Mouse (Mus musculus) lung, postnatal 25 days (tissue): ENCODE results near the gene Syngr3.

Experiments used
- DNase-seq: peaks from one replicate; pipeline ENCODE4 v3.0.0; 2022; ENCODE audit warnings: low spot score

Syngr3 gene

GRCm38 (mm10) chr17:24644875-24645721, 44.7 kb downstream of the Syngr3 start:
- DNase-seq, result peak; percentile 80

GRCm38 (mm10) chr17:24644030-24644715, 45.6 kb downstream of the Syngr3 start:
- peak; percentile 68 for DNase-seq

GRCm38 (mm10) chr17:24642791-24643343, 46.9 kb downstream of the Syngr3 start:
- no peak for DNase-seq

DNA sequence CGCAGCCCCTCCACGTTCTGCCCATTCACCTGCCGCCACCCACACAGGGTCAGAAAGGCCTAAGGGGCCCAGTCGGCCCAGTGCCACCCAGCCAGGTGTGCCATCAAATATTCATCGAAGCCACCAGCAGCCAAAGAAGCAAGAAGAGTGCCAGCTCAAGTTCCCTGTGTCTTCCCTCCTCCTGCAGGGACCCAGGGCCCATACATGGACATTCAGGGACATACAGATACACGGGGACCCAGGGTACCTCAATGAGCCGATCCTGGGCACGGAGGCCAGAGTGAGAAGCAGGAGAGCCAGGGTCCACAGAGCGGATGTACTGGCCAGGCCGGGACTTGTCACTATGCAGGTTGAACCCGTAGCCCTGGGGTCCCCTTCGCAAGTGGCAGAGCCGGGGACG, 47.8 kb downstream of the Syngr3 start:
- DNase-seq, result no peak

DNA sequence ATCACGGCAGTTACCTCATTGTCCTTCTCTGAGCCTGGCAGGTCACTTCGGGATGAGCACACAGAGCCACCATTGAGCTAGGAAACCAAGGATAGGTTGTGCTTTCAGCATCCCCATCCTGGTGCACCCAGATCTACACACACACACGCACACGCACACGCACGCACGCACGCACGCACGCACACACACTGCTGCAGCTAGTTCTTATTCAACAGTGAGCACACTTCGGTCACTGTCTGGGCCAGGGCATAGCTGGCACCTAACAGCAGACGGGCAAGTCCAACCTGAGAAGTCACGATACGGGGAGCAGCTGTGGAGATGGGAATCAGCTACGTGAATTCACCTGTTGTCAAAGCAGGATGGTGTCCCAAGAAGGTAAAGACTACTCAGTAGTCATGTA, 49.2 kb downstream of the Syngr3 start:
- DNase-seq, result no peak

DNA sequence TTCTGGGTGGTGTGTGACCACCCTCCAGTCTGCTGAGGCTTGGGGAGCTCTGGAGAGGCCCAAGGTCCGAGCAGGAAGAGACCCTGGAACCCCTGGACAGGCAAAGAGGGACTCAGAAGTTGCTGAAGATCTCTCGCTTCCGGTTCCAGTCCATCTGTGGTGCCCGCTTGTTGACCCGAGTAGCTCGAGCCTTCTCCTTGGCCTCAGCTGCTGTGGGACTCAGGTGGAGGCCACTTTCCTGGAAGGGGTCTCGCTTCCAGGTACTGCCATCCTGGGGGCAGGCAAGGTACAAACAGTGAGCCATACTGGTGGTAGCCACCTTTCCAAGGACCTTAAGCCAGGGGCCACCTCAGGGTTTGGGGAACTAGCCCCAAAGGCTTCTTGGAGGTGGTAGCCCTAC, 49.6 kb downstream of the Syngr3 start:
- DNase-seq, result no peak

GRCm38 (mm10) chr17:24639571-24639988, 50.2 kb downstream of the Syngr3 start:
- DNase-seq, result no peak

GRCm38 (mm10) chr17:24638840-24639239, 50.9 kb downstream of the Syngr3 start:
- peak; percentile 67 for DNase-seq

DNA sequence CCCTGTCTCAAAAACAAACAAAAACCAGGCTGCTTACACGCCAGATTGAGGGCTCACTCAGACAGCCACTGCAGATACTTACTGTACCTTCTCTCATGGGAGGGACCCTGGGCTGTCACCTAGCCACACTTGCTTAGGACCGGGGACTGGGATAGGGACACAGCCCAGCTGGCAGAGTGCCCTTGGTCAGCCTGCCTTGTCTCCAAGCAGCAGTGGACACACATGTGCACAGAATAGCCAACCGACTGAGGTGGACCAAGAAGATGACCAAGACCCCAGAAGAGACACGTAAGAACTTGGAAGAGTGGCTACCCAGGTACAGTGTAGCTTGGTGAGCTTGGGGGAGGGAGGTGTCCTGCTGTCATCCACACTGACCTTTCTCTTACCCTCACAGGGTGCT, 51.5 kb downstream of the Syngr3 start:
- DNase-seq, result no peak

DNA sequence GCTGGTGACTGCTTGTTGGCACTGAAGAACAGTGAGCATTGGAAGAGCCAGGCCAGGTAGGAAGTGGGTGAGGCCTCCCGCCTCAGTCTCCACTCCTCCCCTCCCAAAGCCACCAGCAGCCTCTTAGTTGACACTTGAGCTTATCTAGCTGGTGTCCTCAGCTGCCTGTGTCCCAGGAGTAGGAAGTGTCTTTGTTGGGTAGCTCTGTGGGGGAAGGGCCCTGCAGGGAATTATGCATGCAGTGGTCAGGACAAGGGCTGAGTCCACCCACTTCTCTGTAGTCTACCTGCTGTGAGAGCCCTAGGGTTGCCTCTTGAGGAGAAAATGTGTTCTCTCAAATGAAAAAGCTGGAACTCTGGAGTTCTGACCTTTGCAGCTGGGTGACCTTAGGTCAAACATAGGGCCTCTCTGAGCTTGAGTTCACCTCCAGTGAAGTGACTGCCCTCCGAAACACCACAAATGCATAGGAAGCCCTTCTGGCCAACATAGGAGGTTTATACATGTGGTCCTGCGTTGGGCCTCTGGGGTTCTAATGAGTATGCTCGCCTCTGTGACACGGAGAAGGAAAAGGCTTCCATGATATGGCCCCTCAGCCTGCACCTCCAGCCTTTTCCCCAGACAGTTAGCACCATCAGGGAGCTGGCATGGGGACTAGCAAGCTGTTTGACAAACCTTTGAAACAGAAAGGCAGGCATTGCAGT, 52.8 kb downstream of the Syngr3 start:
- peak; percentile 86 for DNase-seq

DNA sequence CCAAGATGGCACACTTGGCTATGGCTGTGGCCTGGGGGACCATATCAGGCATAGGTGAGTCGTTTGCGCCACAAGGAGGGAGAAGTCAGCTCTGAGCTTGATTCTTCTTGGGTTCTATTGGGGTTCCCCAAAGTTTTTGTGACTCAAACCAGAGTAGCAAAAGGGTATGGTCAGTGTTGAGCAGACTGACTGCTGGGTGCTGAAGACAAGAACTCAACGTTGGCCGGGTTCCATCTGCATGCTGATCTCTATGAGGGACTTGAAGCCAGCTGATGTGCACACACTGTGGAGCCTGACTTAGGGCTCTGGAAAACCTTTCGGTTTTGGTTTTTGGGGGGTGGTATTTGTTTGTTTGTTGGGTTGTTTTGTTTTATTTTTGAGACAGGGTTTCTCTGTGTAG, 54.1 kb downstream of the Syngr3 start:
- no peak for DNase-seq
